Mouse (Mus musculus) left cerebral cortex, postnatal 4 days (tissue): ENCODE data around the gene Sirt1. TPM values are rescaled to one million over a fixed set of nuclear protein-coding genes. Genes with fewer than 3 reads are reported as not detected.
"Not testable (repeated sequence)": the region's sequence is repeated elsewhere in the genome, so short reads cannot be mapped to it uniquely, and the experiment has no call there.

Source experiments
- DNase-seq: peaks from one replicate; pipeline ENCODE4 v3.0.0-alpha.2; 2022
- intact Hi-C: fragments of 180-260 bp; cut with DNase I; formaldehyde crosslinking; loops from one replicate; pipeline ENCODE4 v1.15.1; 2025
- total RNA-seq, 2 experiments: library from RNA; stranded (reverse); gene quantifications; 2 replicates each; pipeline ENCODE4 v1.2.3; 2021

Gene Sirt1
- total RNA-seq, 2 experiments from 2014 or later, result 14.9 to 17.5 TPM

DNA sequence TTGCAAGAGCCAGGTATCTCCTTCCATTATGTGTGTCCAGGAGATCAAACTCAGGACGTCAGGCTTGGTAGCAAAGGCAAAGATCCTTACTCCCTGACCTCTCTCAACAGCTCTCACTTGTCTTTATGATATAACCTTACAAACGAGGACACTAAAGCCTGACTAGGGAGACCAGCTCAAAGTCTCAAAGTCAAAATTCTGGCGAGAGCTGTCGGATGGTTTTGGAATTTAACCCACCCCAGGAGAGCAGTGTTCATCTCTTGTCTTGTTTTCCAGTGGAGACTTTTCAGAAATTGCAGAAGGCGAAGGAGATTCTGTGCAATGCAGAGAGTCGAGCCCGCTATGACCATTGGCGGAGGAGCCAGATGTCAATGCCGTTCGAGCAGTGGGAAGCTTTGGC, 15.5 kb upstream of the Sirt1 start:
- DNase-seq, result no peak
- intact Hi-C loops, result no loop called here

DNA sequence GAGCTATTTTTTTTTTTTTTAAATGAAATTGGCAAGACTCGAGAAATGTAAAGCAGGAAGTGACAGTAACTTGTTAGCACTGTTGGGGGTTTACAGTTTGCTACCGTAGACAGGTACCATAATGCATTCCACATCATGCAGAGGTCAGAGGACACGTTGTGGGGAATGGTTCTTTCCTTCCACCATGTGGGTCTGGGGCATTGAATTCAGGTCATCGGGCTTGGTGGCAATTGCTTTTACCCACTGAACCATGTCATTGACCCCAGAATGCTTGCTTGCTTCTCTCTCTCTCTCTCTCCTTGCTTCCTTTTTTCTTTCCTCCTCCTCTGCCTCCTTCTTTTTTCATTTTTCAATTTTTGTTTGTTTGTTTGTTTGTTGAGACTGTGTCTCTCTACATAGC, 7.4 kb upstream of the Sirt1 start:
- intact Hi-C loops, result no loop called here
- DNase-seq, result no peak

DNA sequence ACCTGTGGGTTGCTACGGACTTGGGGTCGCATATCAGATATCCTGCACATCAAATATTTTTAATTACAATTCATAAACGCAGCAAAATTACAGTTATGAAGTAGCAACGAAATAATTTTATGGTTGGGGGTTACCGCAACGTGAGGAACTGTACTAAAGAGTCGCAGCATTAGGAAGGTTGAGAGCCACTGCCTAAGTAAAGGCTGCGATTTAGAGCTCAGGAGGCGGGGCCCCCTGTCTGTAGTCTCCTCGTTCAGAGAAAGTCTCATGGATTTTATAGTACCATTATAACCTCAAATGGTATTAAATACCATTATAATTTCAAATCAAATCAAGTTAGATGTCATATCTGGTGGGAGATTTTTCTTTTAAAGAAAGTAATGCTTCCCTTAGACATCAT, 5.5 kb upstream of the Sirt1 start:
- DNase-seq, result no peak
- intact Hi-C loops, result no loop called here

DNA sequence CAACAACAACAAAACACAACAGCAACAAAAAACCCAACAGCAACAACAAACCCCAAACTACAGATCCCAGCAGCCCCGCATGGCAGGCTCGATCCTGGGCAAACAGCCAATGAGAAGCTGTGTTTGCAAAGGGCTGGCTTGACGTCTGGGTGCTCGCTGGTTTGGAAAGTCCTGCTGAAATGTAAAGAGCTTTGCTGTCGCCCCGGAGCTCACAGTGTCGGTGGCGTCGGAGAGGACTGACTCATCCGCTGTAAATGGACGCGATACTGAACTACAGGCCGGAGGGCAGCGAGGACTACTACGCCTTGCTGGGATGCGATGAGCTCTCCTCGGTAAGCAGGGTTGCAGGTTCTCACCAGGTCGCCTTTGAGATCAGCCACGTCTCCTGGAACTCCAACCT, 4.9 kb upstream of the Sirt1 start:
- peak; percentile 89 for DNase-seq
- intact Hi-C loops, result no loop called here

DNA sequence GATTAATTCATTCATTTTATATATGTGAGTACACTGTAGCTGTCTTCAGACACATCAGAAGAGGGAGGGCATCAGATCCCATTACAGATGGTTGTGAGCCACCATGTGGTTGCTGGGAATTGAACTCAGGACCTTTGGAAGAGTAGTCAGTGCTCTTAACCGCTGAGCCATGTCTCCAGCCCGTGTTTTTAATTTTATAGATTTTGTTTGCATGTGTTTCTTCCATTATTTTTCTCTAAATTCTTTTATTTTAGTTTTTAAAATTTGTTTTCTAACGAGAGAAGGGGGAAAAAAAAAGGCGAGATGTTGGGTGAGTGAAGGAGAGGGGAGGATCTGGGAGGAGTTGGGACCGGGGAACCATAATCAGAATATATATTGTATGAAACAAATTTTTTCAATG, 4.4 kb upstream of the Sirt1 start:
- DNase-seq, intact Hi-C loops: not testable (repeated sequence)

DNA sequence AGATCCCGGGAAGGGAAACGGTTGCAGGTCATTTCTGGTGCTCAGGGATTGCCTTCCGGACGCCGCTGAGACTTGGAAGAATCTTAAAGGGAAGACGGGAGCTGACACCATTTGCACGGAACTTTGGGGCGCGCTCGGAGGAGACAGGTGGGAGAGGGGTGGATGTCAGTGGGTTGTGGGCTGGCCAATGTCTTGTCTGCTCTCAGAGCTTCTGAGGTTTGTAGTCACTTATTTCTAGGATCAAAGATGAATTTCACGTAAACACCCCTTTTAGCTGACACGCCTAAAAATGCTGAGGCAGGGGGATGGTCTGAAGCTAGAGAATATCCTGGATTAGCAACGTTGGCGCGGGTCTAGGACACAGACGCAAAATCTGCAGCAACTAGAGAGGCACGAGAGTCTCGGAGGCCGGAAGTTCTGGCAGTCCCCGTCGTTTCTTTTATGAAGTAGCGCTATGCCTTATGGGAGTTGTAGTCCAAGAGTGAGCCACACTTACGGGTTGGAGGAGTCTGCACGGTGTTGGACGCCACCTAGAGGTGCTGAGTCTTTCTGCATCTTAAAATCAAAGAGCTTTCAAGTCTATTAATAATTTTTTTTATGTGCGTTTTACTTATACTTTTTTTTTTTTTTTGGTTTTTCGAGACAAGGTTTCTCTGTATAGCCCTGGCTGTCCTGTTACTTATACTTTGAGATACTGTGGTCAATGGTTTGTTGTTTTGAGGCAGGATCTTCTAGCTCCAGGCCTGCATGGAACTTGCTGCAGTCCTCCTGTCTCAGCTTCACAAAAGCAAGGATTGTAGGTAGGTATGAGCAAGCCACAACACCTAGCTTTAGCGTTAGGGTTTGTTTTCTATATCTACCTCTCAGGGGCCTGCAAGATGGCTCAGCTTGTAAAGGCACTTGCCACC, 1.1 kb upstream of the Sirt1 start, which contains the start of gene Dnajc12:
Dnajc12 (plus strand) TSS at position 72 of the 908 bp plus-strand sequence.
- intact Hi-C loops, result no loop called here
- DNase-seq, result peak; percentile 85

DNA sequence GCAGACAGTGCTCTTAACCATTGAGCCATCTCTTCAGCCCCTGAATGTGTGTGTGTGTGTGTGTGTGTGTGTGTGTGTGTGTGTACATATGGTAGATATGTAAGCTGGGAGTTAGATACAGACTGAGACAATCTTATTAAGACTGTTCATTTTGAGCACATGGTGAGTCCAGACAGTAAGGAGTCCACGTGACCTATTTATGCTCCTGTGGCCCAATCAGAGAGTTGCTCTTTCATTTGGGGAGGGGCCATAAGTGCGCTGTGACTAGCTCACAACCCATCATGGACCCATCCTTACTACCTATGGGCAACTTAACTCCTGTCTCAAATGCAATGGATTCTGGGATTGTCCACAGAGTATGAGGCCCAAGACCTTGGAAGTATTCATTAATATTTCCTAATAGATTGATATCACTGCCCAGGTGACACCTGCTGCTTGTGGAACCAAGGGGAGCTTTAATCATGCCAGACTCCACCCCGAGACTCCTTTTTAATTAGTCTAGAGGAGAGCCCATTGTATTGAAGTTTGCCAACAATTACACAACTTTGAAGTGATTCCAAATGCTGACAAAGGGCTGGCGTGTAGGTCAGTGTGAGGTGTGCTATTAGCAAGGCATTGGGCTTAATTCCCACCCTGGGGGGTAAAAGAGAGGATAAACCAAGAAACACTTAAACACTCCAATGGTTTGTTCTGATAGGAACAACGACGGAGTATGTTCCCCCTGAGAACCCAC, 2.4 kb downstream of the Sirt1 start:
- no peak for DNase-seq
- intact Hi-C loops, result loop anchor here (5.0 to 10.0 kb wide), 2 partner anchors 42 to 224 kb away; no protein-coding TSS in a partner anchor

DNA sequence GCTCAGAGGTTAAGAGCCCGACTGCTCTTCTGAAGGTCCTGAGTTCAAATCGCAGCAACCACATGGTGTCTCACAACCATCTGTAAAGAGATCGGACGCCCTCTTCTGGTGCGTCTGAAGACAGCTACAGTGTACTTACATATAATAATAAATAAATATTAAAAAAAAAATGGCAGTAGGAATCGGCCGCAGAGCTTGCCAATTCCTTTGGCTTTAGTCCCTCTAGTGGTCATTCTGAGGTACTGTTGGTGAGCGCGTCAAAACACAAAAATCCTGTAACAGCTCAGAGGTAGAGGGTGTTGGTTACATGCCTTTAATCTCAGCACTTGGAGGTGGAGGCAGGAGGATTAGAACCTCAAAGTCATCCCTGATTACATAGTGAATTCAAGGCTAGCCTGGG, 4.0 kb downstream of the Sirt1 start:
- intact Hi-C loops, result loop anchor here (5.0 to 10.0 kb wide), 2 partner anchors 40 to 223 kb away; no protein-coding TSS in a partner anchor

DNA sequence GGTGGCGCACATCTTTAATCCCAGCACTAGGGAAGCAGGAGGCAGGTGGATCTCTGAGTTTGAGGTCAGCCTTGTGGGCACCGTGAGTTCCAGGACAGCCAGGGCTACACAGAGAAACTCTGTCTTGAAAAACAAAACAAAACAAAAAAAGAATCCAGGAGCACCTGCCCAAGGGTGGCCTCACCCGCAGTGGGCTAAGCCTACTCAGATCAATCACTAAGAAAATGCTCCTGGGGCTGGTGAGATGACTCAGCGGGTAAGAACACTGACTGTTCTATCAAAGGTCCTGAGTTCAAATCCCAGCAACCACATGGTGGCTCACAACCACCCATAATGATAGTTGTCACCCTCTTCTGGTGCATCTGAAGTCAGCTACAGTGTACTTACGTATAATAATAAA, 5.2 kb downstream of the Sirt1 start:
- intact Hi-C loops, result loop anchor here (5.0 to 10.0 kb wide), 2 partner anchors 39 to 222 kb away; no protein-coding TSS in a partner anchor

More for the DNA sequence above, 4.0 kb downstream of the Sirt1 start:
- peak; percentile 37 for DNase-seq

DNA sequence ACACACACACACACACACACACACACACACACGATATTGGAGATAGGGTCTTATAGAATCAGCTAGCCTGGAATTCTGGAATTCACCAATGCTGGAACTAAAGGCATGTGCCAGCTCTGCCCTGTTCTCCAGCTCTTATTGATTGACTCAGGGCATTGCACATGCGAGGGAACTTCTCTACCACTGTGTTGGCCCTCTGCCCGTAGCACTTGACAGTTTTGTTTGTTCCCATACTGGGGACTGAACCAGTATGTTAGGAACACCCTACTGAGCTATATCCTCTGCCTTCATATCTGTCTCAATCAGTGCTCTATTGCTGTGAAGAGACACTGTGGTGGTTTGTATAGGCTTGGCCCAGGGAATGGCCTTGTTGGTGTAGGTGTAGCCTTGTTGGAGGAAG, 13.5 kb downstream of the Sirt1 start:
- DNase-seq, result peak; percentile 5
- intact Hi-C loops, result no loop called here

More for the DNA sequence above, 5.2 kb downstream of the Sirt1 start:
- DNase-seq, result no peak

DNA sequence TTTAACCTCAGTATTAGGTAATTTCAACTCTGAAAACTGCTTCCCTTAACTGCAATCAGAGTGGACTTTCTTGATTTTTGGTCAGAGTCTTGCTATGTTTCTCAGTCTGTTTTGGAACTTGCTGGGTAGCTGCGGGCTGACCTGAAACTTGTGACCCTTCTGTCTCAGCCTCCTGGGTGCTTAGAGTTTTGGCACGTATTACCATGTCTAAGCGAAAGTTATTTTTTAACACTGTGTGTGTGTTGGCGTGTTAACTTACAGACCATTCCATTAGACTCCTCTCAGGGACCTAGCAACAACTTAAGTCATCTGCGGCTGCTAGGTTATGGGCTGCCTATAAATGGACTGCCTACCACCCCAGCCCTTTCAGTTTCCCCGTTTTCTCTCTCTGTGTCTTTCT, 14.1 kb downstream of the Sirt1 start:
- intact Hi-C loops, result no loop called here
- DNase-seq, result no peak

DNA sequence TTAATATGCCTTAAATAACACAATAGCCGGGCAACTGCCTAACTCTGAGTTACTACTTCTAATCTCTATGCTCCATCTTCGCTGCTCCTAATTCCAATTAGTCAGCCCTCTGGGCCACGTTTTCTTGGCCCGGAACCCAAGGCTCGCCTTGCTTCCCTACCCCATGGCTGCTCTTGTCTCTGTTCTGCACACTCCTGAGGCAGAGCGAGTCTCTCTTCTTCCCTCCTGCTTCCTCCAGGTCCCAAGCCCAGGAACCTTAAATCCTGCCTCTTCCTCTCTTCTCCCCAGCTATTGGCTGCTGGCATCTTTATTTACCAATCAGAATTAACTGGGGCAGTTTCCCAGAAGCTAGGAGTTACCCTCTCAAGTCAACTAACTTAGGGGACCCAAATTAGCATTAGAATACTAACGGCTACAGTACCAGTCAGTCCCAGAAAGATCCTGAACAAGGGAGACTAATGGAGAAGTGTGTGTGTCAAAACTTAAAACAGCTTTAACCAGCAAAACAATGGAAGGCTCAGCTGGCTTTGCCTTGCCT, 15.5 kb downstream of the Sirt1 start:
- no peak for DNase-seq

DNA sequence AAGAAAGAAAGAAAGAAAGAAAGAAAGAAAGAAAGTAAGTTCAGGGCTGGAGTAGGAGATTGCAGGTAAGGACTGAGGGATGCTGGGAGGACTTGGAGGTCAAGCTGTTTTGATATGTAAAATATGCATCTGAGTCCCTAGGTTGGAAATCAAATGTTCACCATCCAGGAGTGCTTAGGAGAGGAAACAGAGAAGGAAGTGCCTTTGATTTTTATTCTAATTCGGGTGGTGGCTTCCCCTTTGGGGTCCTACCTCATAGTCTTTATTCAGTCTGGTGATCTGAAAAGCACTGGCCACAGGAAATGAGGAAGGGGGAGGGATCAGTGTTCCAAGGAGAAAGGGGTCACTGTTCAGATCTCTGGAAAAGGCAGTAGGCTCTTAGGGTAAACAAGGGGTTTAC, 21.0 kb downstream of the Sirt1 start:
- intact Hi-C loops, result no loop called here
- no peak for DNase-seq

More for the DNA sequence above, 15.5 kb downstream of the Sirt1 start:
- intact Hi-C loops, result no loop called here

DNA sequence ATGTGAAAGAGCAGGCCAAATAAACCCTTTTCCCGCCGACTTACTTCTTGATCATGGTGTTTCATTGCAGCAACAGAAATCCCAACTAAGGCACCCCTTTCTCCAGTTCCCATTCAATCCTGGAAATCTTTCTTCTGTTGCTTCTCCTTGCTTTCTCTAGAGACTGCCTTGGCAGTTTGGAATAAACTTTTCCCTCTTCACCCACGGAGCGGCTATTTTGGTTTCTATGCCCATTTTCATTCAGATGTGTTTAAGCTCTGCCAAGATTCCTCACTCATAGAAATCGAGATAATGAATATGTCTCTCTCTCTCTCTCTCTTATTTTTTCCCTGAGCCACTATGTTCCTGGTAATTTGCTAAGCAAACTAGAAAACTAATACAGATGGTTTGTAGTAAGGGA, 29.4 kb downstream of the Sirt1 start:
- DNase-seq, result no peak
- intact Hi-C loops, result no loop called here

DNA sequence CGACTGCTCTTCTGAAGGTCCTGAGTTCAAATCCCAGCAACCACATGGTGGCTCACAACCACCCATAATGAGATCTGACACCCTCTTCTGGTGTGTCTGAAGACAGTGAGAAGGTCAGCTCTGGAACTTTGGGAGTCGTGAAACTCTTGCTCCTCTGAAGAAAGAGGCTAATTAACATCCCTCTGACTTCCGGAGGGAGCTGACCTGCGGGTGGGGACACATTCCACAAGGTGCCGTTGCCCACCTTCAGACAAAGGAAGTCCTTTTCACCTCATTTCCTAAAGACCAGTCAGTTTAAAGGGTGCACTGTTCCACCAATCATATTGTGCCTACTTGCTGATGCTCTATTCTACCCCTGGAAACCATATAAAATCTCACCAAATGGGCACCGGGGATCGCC, 30.4 kb downstream of the Sirt1 start:
- intact Hi-C loops, DNase-seq: not testable (repeated sequence)

DNA sequence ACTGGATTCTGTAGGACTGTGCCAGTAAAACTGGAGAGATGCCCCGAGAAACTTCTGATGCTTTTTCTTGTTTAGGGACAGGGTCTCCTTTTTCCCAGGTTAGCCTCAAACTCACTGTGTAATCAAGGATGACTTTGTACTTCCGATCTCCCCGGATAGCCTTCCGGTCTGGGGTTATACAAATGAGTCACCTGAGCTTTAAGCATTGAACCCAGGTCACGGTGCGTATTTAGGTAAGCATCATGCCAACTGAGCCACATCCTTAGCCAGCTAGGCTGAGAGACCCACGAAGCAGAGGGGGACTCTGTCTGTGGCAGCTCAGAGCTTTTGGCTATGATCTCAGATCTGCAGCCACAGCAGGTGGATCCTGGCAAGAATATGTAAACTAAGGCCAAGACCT, 30.8 kb downstream of the Sirt1 start:
- intact Hi-C loops, result no loop called here
- DNase-seq, result no peak

DNA sequence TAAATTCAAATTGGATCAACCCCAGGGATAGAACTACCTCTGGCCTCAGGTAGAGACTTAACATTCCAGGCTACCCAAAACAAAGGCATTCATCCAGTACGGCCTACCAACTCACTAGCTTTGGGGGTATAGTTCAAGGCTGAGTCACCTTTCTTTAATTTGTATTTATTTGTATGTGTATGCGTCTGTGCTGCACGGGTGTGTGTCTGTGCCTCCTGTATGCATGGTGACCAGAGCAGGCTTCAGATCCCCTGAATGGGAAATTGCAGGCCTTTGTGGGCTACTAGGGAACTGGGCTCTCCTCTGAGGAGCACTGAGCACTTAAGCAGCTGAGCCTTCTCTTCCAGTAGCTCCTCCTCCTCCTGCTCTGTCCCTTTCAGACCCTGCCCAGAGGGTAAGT, 33.2 kb downstream of the Sirt1 start:
- no peak for DNase-seq
- intact Hi-C loops, result no loop called here

DNA sequence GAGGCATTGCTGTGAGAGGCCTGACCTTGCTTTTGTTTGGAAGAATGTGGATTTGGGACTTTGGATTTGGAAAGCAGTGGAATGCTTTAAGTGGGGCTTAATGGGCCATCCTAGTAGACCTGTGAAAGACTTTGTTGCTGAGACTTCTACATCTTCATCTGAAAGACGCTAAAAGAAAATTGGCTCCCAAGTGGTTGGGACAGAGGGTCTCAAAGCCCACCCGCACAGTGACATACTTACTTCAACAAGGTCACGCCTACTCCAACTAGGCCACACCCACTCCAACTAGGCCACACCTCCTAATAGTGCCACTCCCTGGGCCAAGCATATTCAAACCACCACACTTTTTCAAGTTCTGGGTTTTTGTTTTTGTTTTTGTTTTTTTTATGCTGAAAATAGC, 36.8 kb downstream of the Sirt1 start:
- intact Hi-C loops, result no loop called here
- DNase-seq, result no peak

DNA sequence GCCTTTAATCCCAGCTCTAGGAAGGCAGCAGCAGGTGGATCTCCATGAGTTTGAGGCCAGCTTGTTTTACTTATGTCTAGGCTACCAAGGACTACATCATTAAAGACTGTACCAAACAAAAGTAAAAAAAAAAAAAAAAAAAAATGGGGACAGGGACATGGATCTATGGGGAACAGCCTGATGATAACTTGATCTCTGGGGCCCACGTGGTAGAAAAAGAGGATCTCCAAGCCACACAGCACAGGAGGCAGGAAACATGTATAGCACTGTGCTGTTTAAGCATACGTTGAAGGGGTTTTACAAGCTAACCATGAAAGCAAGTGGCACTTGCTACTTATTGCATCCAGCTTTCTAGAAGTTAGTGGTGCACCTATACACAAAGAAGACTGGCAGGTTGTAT, 40.2 kb downstream of the Sirt1 start:
- DNase-seq, result no peak
- intact Hi-C loops, result no loop called here

DNA sequence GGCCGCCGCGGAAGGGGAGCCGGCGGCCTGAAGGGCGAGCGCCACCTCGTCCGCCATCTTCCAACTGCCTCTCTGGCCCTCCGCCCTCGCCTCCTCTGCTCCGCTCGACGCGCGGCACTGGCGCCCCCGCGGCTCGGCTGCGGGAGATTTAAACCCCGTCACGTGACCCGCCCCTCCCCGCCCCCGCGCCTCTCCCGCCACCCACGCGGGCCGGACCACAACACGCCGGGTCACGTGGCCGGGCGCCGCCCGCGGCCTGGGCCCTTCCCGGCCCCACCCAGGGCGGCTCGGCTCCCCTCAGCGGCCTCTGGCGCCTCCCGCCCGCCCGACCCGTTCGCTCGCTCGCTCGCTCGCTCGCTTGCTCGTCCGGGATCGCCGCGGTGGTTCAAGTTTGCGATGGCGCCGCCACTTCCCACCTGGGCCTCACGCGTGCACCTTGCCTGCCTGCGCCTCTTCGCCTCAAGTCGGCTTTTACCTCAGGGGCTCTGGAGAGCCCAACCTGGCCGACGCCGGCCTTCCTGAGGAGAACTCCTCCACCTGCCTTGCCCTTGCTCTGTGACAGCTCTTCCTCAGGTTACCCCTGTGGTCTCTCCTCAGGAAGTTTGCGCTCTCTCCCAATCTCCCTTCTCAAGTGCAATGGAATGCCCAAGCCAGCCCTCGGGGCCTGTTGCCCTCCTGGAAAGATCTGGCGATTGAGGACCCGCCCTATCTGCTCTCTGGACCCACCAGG, 42.4 kb downstream of the Sirt1 start:
- intact Hi-C loops, result loop anchor here (5.0 kb wide), 1 partner anchor 38 kb away; no protein-coding TSS in a partner anchor
- DNase-seq, result peak; percentile 93
